8 mouse cellular contexts compared by ENCODE assay signal in the genomic region with DNA sequence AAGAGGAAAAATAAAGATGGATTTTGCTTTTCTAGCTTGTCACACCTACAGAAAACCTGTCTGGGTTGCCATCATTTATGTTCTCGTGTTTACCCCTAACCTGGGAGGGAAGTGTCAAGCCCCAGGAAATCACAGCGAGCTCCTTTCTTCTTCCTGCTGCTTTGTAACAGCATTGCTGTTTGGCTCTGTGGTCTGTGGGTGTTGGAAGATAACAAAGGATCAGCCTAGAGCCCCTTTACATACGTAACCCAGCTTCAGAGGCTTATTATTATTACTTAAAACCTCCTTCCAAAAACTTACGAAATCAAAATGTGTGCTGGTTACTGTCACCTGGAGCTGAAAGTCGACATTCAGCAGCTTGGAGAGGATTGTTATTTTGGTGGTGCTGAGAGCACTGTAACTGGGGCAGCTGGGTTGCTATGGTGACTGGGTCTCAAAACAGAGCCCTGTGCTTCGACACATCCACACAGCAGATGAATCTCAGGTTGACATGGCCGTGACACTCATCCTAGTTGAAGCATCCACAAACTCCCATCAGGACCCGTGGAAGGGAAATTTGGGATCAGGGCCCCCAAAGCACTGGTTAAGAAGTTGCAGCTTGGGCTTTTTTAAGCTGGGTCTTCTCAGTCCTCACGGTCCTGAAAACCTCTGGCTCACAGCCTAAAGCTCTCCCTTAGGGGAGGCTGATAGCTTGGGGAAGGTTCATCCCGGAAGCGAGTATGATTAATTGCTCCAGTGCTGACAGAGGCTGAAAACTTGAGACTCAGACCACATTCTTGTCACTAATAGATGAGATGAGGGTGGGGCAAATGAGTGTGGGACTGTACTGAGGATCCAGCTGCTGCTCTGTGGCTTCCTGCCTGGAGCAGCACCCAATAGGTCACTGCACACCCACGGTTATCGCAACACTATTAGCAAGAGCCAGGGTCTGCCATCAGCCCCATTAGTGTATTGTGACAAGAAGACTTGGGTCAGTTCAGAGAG. TPM values are rescaled to one million over a fixed set of nuclear protein-coding genes. Genes with fewer than 3 reads are reported as not detected.
DNase-seq lines count a peak whose midpoint lies in the region; ATAC-seq lines count a peak whose summit lies in the region.

No protein-coding gene starts in this region.

- peak; percentile 18 for DNase-seq in cerebellum, adult 11-12 months
- no peak for DNase-seq in cerebellum, adult 8-10 months
- DNase-seq in cerebellum, postnatal 14 days = peak; percentile 24 to 27
- peak; percentile 72 to 77 for DNase-seq in heart, adult 18-20 months
- peak; percentile 49 to 67 for DNase-seq in left cerebral cortex, postnatal 10 days (ENCODE audit: extremely low spot score in 1 of 2, low spot score in 2 of 2)
- DNase-seq in midbrain, embryonic 14.5 days = peak; percentile 54
- DNase-seq in telencephalon, adult 2 months (ENCODE audit: low read depth, low spot score) = peak; percentile 90

- H3K4me3 ChIP-seq in intestine, embryonic 16.5 days (ENCODE audit: low read length) = no peak overlapping the region
- H3K4me3 ChIP-seq in midbrain, embryonic 14.5 days (replicated peaks; ENCODE audit: low read depth, low read length) = no peak overlapping the region

- H3K36me3 ChIP-seq in intestine, embryonic 16.5 days (ENCODE audit: control insufficient read depth, insufficient read depth, low read length) = no peaks in the 10 kb centered on the region
- H3K36me3 ChIP-seq in midbrain, embryonic 14.5 days (ENCODE audit: control insufficient read depth, insufficient read depth, low read length) = no peaks in the 10 kb centered on the region

- peak; percentile 57 for ATAC-seq in intestine, embryonic 16.5 days
- peak; percentile 16; the same call in 1 of the 2 replicates for ATAC-seq in midbrain, embryonic 14.5 days (ENCODE audit: low FRiP score, low TSS enrichment)

- H3K27ac ChIP-seq in intestine, embryonic 16.5 days (ENCODE audit: low read length) = no peak overlapping the region; the same call in 1 of the 2 replicates
- no peak overlapping the region for H3K27ac ChIP-seq in midbrain, embryonic 14.5 days (replicated peaks; ENCODE audit: low read depth, low read length)

- no peak overlapping the region for H3K9ac ChIP-seq in intestine, embryonic 16.5 days (ENCODE audit: low read depth, low read length)
- no peak overlapping the region for H3K9ac ChIP-seq in midbrain, embryonic 14.5 days (replicated peaks; ENCODE audit: low read length)

- 31% methylated on average over 13 of the region's 13 CpGs for WGBS in intestine, embryonic 16.5 days
- WGBS in midbrain, embryonic 14.5 days = 52% methylated on average over 13 of the region's 13 CpGs

- H3K9me3 ChIP-seq in intestine, embryonic 16.5 days (ENCODE audit: control insufficient read depth, low read length) = 0 out of 2 replicates have a peak, but pooled peaks cover 2% of the 10 kb centered on the region
- no peaks in the 10 kb centered on the region for H3K9me3 ChIP-seq in midbrain, embryonic 14.5 days (ENCODE audit: control insufficient read depth, low read length)

- no peaks in the 10 kb centered on the region for H3K27me3 ChIP-seq in intestine, embryonic 16.5 days (replicated peaks; ENCODE audit: control insufficient read depth, insufficient read depth, low read length)
- H3K27me3 ChIP-seq in midbrain, embryonic 14.5 days (ENCODE audit: control insufficient read depth, insufficient read depth, low read length) = no peaks in the 10 kb centered on the region

- intact Hi-C loops in left cerebral cortex, postnatal 10 days (cut with DNase I) = no loop called here

- peak overlapping the region; percentile 68 for H3K4me2 ChIP-seq in intestine, embryonic 16.5 days (ENCODE audit: low read depth, low read length)
- peak overlapping the region; percentile 2; the same call in 1 of the 2 replicates for H3K4me2 ChIP-seq in midbrain, embryonic 14.5 days (ENCODE audit: low read length)

- H3K4me1 ChIP-seq in intestine, embryonic 16.5 days (ENCODE audit: control insufficient read depth, insufficient read depth, low read length) = peaks cover 10% of the 10 kb centered on the region; the same call in 1 of the 2 replicates
- no peaks in the 10 kb centered on the region for H3K4me1 ChIP-seq in midbrain, embryonic 14.5 days (ENCODE audit: control insufficient read depth, insufficient read depth, low read length)

RNA-seq across cellular contexts. Expression of a gene that starts 49.7 kb away (rescaled TPM):
- 1 to 10 TPM; 7.0 to 8.2 TPM for total RNA-seq in heart, adult 18-20 months (2021)
- polyA plus RNA-seq in intestine, embryonic 16.5 days (2015; fragmentation: Nextera tagmentation; extraction: Ambion mirVana) = 9.1 and 10.5 TPM in 2 replicates
- 10 to 100 TPM; 23.3 to 27.6 TPM for total RNA-seq in left cerebral cortex, postnatal 10 days (2021)
- polyA plus RNA-seq in midbrain, embryonic 14.5 days (2014; fragmentation: Nextera tagmentation; extraction: Ambion mirVana) = 14.5 and 18.6 TPM in 2 replicates
